Mouse (Mus musculus): Measurements from ENCODE around the gene Tspan17.

GRCm38 (mm10) chr13:54758756-54759470 is 30.3 kb upstream of the Tspan17 start:
- TF ChIP-seq CTCF (IDR thresholded peaks at IDR 0.05; ENCODE audit: low read depth) (no peak), EP300 (IDR thresholded peaks at IDR 0.05; ENCODE audit: low read depth) (no peak)
